Mouse (Mus musculus): ENCODE measurements around the gene Crat. TPM values are rescaled to one million over a fixed set of nuclear protein-coding genes. Genes with fewer than 3 reads are reported as not detected.

The Crat gene
- total RNA-seq, 2 experiments from 2014 or later = 50.9 to 51.6 TPM

DNA sequence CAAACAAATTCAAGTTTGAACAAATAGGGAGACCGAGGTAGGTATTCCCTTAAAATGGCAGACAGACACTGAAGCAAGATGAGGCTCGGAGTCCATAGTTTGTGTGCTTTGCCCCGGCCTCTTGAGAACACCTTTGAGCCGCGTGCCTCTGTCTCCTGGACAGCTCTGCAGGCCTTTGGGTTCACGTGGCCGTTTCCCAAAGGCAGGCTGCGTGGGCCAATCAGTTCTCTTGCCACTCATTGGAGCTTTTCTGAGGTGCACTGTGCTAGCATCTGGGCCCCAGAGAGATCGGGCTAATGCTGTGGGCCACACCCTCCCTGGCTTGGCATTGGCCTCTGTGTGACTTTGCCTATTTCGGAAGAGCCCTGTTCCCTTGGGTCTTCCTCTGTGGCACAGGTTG is 39.7 kb downstream of the Crat start:
- Histone ChIP-seq H3K4me3 (no peak overlapping the region), H3K27ac (no peak overlapping the region)
- DNase-seq (ENCODE audit: low spot score in 2 of 2) = no peak
- no peak for TF ChIP-seq CTCF (conservative IDR thresholded peaks at IDR 0.05)

DNA sequence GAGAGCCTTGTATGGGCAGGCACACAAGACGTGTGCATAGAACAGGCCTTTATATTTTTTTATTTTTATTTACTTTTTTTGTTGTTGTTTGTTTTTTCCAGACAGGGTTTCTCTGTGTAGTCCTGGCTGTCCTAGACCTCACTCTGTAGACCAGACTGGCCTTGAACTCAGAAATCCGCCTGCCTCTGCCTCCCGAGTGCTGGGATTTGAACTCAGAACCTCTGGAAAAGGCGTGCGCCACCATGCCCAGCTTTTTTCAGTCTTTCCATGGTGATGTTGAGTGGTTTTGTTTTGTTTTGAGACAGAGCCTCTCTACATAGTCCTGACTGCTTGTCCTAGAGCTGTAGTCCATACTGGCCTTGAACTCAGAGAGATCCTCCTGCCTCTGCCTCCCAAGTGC is 42.9 kb downstream of the Crat start:
- Histone ChIP-seq H3K4me3 (no peak overlapping the region), H3K27ac (no peak overlapping the region)
- no peak for DNase-seq (ENCODE audit: low spot score in 2 of 2)
- no peak for TF ChIP-seq CTCF (conservative IDR thresholded peaks at IDR 0.05)

DNA sequence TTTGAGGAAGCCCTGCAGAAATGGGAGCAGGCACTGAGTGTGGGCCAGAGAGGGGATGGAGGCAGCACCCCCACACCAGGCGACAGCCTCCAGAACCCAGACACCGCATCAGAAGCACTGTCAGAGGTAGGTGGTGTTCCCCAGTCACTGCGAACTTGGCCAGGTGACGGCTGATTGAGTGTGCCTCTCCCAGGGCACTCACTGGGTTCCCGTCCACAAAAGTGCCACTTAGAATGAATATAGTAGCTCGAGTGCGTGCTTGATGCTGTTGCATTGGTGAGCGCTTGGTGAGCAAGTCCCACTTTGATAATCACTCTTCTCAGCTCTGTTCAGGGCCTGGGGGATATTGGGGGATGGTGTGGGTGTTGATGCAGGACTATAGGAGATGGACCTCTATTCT is 44.1 kb downstream of the Crat start:
- no peak for TF ChIP-seq CTCF (conservative IDR thresholded peaks at IDR 0.05)
- no peak for DNase-seq (ENCODE audit: low spot score in 2 of 2)
- no peak overlapping the region for H3K27ac ChIP-seq
- H3K4me3 ChIP-seq = no peak overlapping the region

DNA sequence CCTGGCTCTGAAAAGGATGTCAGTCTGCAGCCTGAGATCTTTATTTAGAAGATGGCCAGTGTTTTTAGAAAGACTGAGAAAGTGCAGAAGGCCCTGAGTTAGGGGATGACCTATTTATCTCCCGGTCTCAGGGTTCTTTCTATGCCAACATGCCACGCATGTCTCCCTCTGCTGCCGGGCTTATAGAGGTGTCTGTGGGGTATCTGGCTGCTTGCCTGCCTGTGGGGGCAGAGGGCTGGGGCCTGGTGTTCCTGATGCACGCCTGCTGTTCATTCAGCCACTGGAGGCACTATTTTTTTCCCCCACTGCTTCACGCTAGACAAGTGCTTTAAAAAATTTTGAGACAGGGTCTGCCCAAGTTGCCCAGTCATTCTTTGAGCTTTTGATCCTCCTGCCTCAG is 49.4 kb downstream of the Crat start:
- H3K4me3 ChIP-seq = peak overlapping the region; percentile 18; the same call in 1 of the 2 replicates
- TF ChIP-seq CTCF (conservative IDR thresholded peaks at IDR 0.05) = peak; percentile 50
- H3K27ac ChIP-seq = peak overlapping the region; percentile 93; the same call in 1 of the 2 replicates
- no peak for DNase-seq (ENCODE audit: low spot score in 2 of 2)

DNA sequence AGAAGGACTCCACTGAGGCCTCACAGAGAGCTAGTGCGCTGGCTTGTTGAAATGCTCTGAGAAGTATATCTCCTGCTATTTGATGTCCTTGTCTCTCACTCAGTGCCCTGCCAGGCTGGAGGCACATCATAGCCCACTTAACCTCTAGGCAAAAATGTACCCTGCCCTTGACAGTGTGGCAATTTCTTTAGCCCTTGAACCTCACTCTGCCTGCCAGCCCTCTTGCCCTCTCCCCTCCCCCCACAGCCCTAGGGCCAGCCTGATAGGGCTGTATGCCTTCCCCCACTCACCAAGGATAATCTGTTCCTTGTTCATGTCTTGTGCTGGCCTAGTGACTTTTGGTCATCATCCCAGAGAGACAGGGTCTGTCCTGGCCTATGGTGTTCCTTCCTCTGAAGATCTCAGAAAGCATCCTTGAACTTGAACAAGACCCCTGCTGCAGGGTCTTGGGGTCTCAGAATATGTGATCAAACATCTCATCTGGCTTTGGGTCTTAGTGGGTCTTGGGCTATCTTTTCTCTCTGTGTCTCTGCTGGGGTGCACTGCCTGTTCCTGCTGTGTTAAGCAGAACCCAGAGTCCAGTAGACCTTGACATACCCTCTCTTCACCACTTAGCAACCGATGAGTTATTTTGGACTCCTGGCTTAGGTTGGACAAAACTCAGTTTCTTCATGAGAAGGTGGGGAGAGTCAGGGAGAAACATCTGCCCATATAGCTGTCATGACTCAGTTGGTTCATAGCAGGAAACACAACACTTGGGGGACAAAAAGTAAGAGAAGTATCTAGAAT is 50.1 kb downstream of the Crat start:
- no peak for TF ChIP-seq CTCF (conservative IDR thresholded peaks at IDR 0.05)
- DNase-seq (ENCODE audit: low spot score in 2 of 2) = no peak
- Histone ChIP-seq H3K27ac (peak overlapping the region; percentile 93), H3K4me3 (peak overlapping the region; percentile 82)

DNA sequence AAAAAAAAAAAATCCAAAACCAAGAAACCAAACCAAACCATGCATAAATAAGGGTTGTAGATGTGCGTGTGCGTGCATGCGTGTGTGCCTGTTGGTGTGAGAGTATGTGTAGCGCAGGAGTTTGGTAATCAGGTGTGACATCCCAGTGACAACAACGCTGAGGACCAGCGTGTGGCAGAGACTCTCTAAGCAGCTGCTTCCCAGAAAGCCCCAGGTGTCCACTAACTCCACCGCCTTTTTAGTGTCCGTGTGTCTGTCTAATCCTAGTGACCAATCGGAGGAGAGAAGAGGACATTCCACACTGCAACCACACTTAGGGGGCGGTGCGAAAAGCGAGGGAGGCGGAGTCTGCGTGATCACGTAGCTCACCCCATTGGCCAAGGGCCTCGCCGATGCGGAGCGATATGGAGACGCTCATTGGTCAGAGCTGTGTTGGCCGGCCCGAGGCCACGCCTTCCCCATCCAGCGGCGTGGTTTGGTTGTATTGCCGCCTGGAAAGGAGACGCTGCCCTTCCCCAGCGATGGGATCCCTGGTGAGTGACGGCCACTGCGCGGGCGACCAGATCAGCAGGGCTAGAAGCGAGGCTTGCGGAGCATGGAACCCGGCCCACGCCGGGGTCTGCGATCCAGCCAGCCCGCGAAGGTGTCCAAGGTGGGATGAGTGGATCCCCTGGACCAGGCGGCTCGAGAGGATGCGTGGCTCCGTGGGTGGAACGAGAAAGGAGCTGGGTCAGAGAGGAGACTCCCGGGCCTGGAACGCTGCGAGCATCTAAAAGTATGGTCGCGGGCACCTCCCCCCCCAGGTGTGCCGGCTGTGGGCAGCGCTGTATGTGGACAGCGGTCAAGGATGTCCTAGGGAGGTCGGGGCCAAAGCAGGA is 51.6 kb downstream of the Crat start, which contains the start of gene Miga2:
TSS of gene Miga2 (plus strand) at position 461 of the 878 bp plus-strand sequence.
- Histone ChIP-seq H3K4me3 (peak within 1 kb of the TSS; percentile 82), H3K27ac (peak within 1 kb of the TSS; percentile 93)
- TF ChIP-seq CTCF (conservative IDR thresholded peaks at IDR 0.05) = 0 out of 2 replicates have a peak, but pooled peaks have one; percentile 4
- DNase-seq (ENCODE audit: low spot score in 2 of 2) = peak; percentile 98 to 99

DNA sequence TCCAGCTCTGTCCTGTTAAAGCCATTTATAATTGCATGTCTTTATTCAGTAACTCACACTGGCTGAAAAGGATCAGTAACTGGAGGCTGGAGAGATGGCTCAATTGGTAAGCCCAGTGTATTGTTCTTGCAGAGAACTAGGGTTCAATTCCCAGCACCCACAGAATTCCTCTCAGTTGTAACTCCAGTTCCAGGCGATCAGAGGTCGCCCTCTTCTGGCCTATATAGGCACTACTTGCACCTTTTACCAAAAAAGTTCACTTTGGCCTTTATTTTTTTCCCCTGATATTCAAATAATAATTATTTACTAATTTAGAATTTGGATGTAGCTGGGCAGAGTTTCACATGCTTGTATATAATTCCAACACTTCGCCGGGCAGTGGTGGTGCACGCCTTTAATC is 52.7 kb downstream of the Crat start:
- TF ChIP-seq CTCF (conservative IDR thresholded peaks at IDR 0.05) = peak; percentile 64
- no peak overlapping the region for H3K27ac ChIP-seq
- no peak overlapping the region for H3K4me3 ChIP-seq
- no peak for DNase-seq (ENCODE audit: low spot score in 2 of 2)

DNA sequence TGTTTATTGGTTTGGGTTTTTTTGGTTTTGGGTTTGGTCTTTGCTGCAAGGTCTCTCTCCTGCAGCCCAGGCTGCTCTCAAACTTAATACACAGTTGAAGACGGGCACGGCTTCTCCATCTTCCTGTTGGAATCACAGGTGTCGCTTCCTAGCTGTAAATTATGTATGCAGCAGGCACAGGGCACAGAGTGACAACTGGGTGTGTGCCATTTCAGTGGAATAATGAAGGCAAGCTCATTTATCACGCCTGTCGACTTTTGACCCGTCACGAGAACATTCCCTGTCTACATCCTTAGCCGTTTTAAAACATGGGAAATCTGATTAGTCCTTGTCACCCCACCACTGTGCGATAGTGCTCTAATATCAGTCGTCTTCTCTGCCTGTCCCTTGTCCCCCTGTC is 55.0 kb downstream of the Crat start:
- Histone ChIP-seq H3K4me3 (no peak overlapping the region), H3K27ac (no peak overlapping the region)
- DNase-seq (ENCODE audit: low spot score in 2 of 2) = no peak
- no peak for TF ChIP-seq CTCF (conservative IDR thresholded peaks at IDR 0.05)

DNA sequence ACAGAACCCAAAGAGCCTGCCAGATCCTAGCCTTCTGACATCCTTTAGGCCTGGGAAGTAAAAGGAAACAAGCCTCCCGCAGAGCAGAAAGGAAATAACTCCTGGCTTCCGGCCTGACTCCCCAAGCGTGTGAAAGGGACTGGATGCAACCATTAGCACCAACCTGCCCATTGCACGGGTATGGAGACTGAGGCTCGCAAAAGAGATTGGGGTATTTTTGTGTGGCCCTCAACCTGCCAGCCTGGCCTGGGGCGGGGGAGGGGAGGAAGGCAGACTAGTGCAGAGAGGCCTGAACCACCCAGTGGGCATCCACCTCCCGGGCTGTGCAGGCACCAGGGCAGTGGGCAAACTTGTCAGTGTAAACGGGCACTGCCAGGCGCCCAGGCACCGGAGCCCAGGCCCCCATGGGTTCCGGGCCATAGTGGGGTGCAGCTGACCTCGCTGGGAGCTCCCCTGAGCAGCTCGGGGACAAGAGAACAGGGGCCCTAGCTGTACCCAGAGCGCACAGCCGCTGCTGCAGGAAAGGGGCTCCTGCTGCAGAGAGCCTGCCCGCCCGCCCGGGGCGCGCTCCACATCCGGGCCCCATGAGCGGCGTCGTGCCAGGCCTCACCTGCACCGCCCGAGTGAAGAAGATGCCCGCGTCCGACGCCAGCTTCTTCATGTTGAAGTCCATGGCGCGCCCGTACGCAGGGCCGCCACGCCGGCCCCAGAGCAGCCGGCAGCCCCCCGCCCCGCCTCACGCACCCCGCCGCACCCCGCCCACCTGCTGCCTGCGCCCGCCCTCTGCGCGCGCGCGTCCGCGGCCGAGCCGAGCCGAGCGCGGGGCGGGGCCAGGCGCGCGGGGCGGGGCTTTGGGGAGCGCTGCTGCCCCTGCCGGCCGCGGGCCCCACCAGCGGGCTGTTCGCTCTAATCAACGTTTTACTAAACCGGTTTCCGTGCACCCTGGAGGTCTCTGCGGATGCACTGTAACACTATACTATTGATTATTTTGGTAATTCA is 56.8 kb downstream of the Crat start, which contains the start of gene Sh3glb2:
TSS of gene Sh3glb2 (minus strand) at position 805 of the 999 bp plus-strand sequence.
- DNase-seq (ENCODE audit: low spot score in 2 of 2) = peak; percentile 73 to 82
- H3K4me3 ChIP-seq = peak within 1 kb of the TSS; percentile 82
- TF ChIP-seq CTCF (conservative IDR thresholded peaks at IDR 0.05) = peak; percentile 71
- peak within 1 kb of the TSS; percentile 94 for H3K27ac ChIP-seq

DNA sequence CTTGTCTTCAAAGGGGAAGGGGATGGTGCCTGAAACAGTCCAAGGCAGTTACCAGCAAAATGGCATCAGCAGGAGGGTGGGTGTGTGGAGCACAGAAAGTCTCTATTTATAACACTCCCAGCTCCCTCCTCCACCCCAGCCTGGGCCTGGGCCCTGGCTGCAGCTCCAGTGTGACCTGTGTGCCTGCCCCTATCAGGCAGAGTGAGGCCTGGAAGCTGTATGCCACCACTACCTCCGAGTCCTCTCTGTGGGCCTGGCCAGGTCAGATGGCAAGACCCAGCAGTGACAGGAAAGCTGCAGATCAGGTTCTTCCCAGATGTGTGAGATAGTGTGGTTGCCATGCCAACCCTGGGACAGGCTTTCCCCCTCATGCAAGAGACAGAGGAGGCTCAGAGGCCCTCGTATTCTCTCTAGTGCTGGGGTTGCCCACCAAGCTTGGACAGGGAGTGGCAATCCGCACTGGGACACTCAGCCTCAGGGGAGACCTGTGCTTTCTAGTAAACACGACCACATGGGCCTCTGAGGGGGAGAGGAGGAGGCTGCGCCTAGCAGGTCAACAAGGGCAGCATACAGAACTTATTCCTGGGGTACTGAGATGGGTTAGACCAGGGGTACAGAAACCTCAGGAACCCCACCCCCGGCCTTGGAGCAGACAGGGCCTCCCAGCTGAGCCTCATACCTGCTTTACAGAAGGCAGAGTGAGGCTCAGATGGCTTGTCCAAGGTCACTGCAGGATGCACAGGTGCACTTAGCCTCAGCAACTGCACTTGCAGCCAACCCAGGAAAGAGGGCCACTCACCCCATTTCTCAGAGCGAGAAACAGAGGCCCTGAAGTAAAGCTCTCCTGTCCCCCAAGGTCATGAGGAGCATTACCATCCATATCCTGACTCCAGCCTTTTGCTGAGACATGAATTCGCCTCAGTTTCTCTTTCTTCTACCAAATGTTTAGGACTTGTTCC is 57.8 kb downstream of the Crat start:
- H3K27ac ChIP-seq = peak overlapping the region; percentile 94
- DNase-seq (ENCODE audit: low spot score in 2 of 2) = peak in 1 of 2 experiments; percentile 37
- no peak for TF ChIP-seq CTCF (conservative IDR thresholded peaks at IDR 0.05)
- peak overlapping the region; percentile 82 for H3K4me3 ChIP-seq

DNA sequence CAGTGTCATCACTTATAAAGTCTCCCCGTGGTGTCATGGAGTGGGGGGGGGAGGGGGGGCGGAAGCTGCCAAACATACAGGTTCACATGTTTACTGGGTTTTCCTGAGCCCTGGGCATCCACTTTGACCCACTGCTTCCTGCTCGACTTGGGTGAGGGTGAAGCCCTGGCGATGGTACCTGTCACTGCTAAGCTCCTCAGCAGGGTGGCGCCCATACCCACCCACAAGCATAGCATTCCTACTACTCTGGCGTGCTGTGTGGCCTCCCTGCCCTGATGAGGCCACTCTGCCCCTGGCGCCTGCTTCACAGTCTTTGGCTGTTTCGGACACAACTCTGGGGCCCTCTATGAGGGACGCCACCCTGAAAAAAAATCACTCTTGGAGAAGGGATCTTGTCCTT is 58.7 kb downstream of the Crat start:
- Histone ChIP-seq H3K4me3 (peak overlapping the region; percentile 82), H3K27ac (peak overlapping the region; percentile 94)
- no peak for TF ChIP-seq CTCF (conservative IDR thresholded peaks at IDR 0.05)
- no peak for DNase-seq (ENCODE audit: low spot score in 2 of 2)
